Mouse (Mus musculus) lung, embryonic 15.5 days (tissue): ENCODE results near the gene Msx1. TPM values are rescaled to one million over a fixed set of nuclear protein-coding genes. Genes with fewer than 3 reads are reported as not detected.
"Not testable (repeated sequence)": the region's sequence is repeated elsewhere in the genome, so short reads cannot be mapped to it uniquely, and the experiment has no call there.

Experiments
- ATAC-seq: fragments of 200-750 bp; cut with Nextera tagmentation; 2 replicates; pipeline ENCODE4 v1.8.0; 2017; ENCODE audit warnings: moderate number of reproducible peaks, borderline replicate concordance; ENCODE audit not compliant: low FRiP score, low TSS enrichment; ENCODE audit errors: extremely low read depth
- H3K27ac ChIP-seq: fragments of 300-500 bp; sonication (generic); 2 replicates; pipeline ENCODE4 v1.5.1; 2015; ENCODE audit warnings: moderate library complexity, mild to moderate bottlenecking, inconsistent platforms
- H3K27me3 ChIP-seq: fragments of 300-500 bp; sonication (generic); 2 replicates; pipeline ENCODE4 v1.6.1; 2015; ENCODE audit warnings: inconsistent platforms
- H3K36me3 ChIP-seq: fragments of 300-500 bp; sonication (generic); 2 replicates; pipeline ENCODE4 v1.6.1; 2015; ENCODE audit warnings: inconsistent platforms
- H3K4me1 ChIP-seq: fragments of 300-500 bp; sonication (generic); 2 replicates; pipeline ENCODE4 v1.6.1; 2015; ENCODE audit warnings: inconsistent platforms
- H3K4me2 ChIP-seq: fragments of 300-500 bp; sonication (generic); 2 replicates; pipeline ENCODE4 v1.6.1; 2015; ENCODE audit warnings: inconsistent platforms, mild to moderate bottlenecking, moderate library complexity
- H3K4me3 ChIP-seq: fragments of 300-500 bp; sonication (generic); 2 replicates; pipeline ENCODE4 v1.5.1; 2015; ENCODE audit warnings: mild to moderate bottlenecking, inconsistent platforms
- H3K9ac ChIP-seq: fragments of 300-500 bp; sonication (generic); 2 replicates; pipeline ENCODE4 v1.6.1; 2015; ENCODE audit warnings: inconsistent platforms
- H3K9me3 ChIP-seq: fragments of 300-500 bp; sonication (generic); 2 replicates; pipeline ENCODE4 v1.6.1; 2016; ENCODE audit warnings: inconsistent platforms
- WGBS: fragments of 180-500 bp; shearing (Covaris S2); methylation state at CpG from one replicate; pipeline ENCODE4 v1.1.7; 2015; 5-methylcytosine and 5-hydroxymethylcytosine counted together
- polyA plus RNA-seq: library from polyadenylated mRNA; unstranded; fragments of >200 nt; fragmentation: Nextera tagmentation; extraction: Ambion mirVana; gene quantifications from 2 replicates; pipeline ENCODE4 v1.2.1, GENCODE M21; 2015

Gene Msx1
- polyA plus RNA-seq, 1 experiment from 2014 or later, result 3.4 TPM

- H3K9ac ChIP-seq, result no peak overlapping the region
- 2% methylated on average over 6 of the region's 6 CpGs for WGBS
- ATAC-seq, result no peak
Observed at GRCm38 (mm10) chr5:37835590-37836266, 11.3 kb upstream of the Msx1 start.

GRCm38 (mm10) chr5:37832766-37833165 is 8.4 kb upstream of the Msx1 start:
- no peak for ATAC-seq
- Histone ChIP-seq H3K36me3 (no peaks in the 10 kb centered on the region), H3K9ac (no peak overlapping the region), H3K27me3 (peaks cover 97% of the 10 kb centered on the region), H3K27ac (no peak overlapping the region), H3K4me2 (no peak overlapping the region), H3K9me3 (no peaks in the 10 kb centered on the region), H3K4me3 (no peak overlapping the region), H3K4me1 (no peaks in the 10 kb centered on the region)
- WGBS, result 9% methylated on average over 6 of the region's 6 CpGs

More at GRCm38 (mm10) chr5:37835590-37836266, 11.3 kb upstream of the Msx1 start:
- no peak overlapping the region for H3K4me3 ChIP-seq
- H3K27me3 ChIP-seq, result peaks cover 87% of the 10 kb centered on the region
- no peaks in the 10 kb centered on the region for H3K4me1 ChIP-seq
- H3K4me2 ChIP-seq, result no peak overlapping the region
- no peak overlapping the region for H3K27ac ChIP-seq
- H3K36me3 ChIP-seq, result no peaks in the 10 kb centered on the region
- no peaks in the 10 kb centered on the region for H3K9me3 ChIP-seq

GRCm38 (mm10) chr5:37832031-37832430 is 7.6 kb upstream of the Msx1 start:
- no peaks in the 10 kb centered on the region for H3K9me3 ChIP-seq
- no peaks in the 10 kb centered on the region for H3K4me1 ChIP-seq
- H3K27ac ChIP-seq, result no peak overlapping the region
- H3K9ac ChIP-seq, result no peak overlapping the region
- no peaks in the 10 kb centered on the region for H3K36me3 ChIP-seq
- WGBS, result 6% methylated on average over 13 of the region's 13 CpGs
- no peak overlapping the region for H3K4me3 ChIP-seq
- H3K27me3 ChIP-seq, result peaks cover 97% of the 10 kb centered on the region
- no peak for ATAC-seq
- no peak overlapping the region for H3K4me2 ChIP-seq

GRCm38 (mm10) chr5:37830436-37830835 is 6.1 kb upstream of the Msx1 start:
- not testable (repeated sequence) for H3K9ac ChIP-seq, H3K9me3 ChIP-seq, H3K4me3 ChIP-seq, H3K4me1 ChIP-seq, H3K36me3 ChIP-seq, H3K4me2 ChIP-seq, H3K27ac ChIP-seq, ATAC-seq
- peaks cover 98% of the 10 kb centered on the region for H3K27me3 ChIP-seq
- 14% methylated on average over 6 of the region's 7 CpGs for WGBS

- Histone ChIP-seq H3K27me3 (peaks cover 99% of the 10 kb centered on the region), H3K4me1 (no peaks in the 10 kb centered on the region), H3K4me3 (no peak overlapping the region), H3K9me3 (no peaks in the 10 kb centered on the region), H3K9ac (no peak overlapping the region), H3K27ac (no peak overlapping the region), H3K36me3 (no peaks in the 10 kb centered on the region), H3K4me2 (no peak overlapping the region)
- 2% methylated on average over 4 of the region's 4 CpGs for WGBS
- ATAC-seq, result no peak
Observed at GRCm38 (mm10) chr5:37829926-37830325, 5.5 kb upstream of the Msx1 start.

GRCm38 (mm10) chr5:37829296-37829670 is 4.9 kb upstream of the Msx1 start:
- ATAC-seq, result no peak
- Histone ChIP-seq H3K27ac (no peak overlapping the region), H3K36me3 (no peaks in the 10 kb centered on the region), H3K9ac (no peak overlapping the region), H3K4me2 (no peak overlapping the region), H3K27me3 (peaks cover 99% of the 10 kb centered on the region), H3K9me3 (no peaks in the 10 kb centered on the region), H3K4me3 (no peak overlapping the region), H3K4me1 (peaks cover 3% of the 10 kb centered on the region)
- WGBS, result 2% methylated on average over 10 of the region's 10 CpGs

GRCm38 (mm10) chr5:37828591-37829295 is 4.4 kb upstream of the Msx1 start:
- 2% methylated on average over 35 of the region's 35 CpGs for WGBS
- Histone ChIP-seq H3K4me1 (peaks cover 9% of the 10 kb centered on the region), H3K9me3 (no peaks in the 10 kb centered on the region), H3K9ac (no peak overlapping the region), H3K27ac (no peak overlapping the region), H3K27me3 (peaks cover 99% of the 10 kb centered on the region), H3K36me3 (no peaks in the 10 kb centered on the region), H3K4me3 (no peak overlapping the region), H3K4me2 (no peak overlapping the region)
- no peak for ATAC-seq

- no peak for ATAC-seq
- Histone ChIP-seq H3K4me1 (peaks cover 15% of the 10 kb centered on the region), H3K27ac (no peak overlapping the region), H3K27me3 (peaks cover 99% of the 10 kb centered on the region), H3K9me3 (no peaks in the 10 kb centered on the region), H3K4me3 (no peak overlapping the region), H3K9ac (no peak overlapping the region), H3K4me2 (no peak overlapping the region), H3K36me3 (no peaks in the 10 kb centered on the region)
- under 1% methylated on average over 14 of the region's 14 CpGs for WGBS
Observed at GRCm38 (mm10) chr5:37828001-37828400, 3.6 kb upstream of the Msx1 start.

- no peak overlapping the region for H3K4me3 ChIP-seq
- WGBS, result 2% methylated on average over 9 of the region's 9 CpGs
- H3K4me2 ChIP-seq, result no peak overlapping the region
- peaks cover 99% of the 10 kb centered on the region for H3K27me3 ChIP-seq
- no peak for ATAC-seq
- peaks cover 17% of the 10 kb centered on the region for H3K4me1 ChIP-seq
- H3K9me3 ChIP-seq, result no peaks in the 10 kb centered on the region
- no peak overlapping the region for H3K9ac ChIP-seq
- no peaks in the 10 kb centered on the region for H3K36me3 ChIP-seq
- no peak overlapping the region for H3K27ac ChIP-seq
Observed at GRCm38 (mm10) chr5:37827626-37827950, 3.2 kb upstream of the Msx1 start.

- WGBS, result under 1% methylated on average over 59 of the region's 59 CpGs
- no peak overlapping the region for H3K9ac ChIP-seq
Observed at GRCm38 (mm10) chr5:37826706-37827625, 2.6 kb upstream of the Msx1 start.

GRCm38 (mm10) chr5:37825611-37826445 is 1.4 kb upstream of the Msx1 start:
- H3K27me3 ChIP-seq, result peaks cover 99% of the 10 kb centered on the region
- ATAC-seq, result no peak
- no peak overlapping the region for H3K4me2 ChIP-seq
- no peaks in the 10 kb centered on the region for H3K9me3 ChIP-seq
- no peak overlapping the region for H3K4me3 ChIP-seq
- no peak overlapping the region for H3K9ac ChIP-seq
- no peak overlapping the region for H3K27ac ChIP-seq
- 2% methylated on average over 37 of the region's 37 CpGs for WGBS
- no peaks in the 10 kb centered on the region for H3K36me3 ChIP-seq
- peaks cover 17% of the 10 kb centered on the region for H3K4me1 ChIP-seq

More at GRCm38 (mm10) chr5:37826706-37827625, 2.6 kb upstream of the Msx1 start:
- ATAC-seq, result no peak
- Histone ChIP-seq H3K27me3 (peaks cover 99% of the 10 kb centered on the region), H3K4me2 (no peak overlapping the region), H3K27ac (no peak overlapping the region), H3K9me3 (no peaks in the 10 kb centered on the region), H3K4me3 (0 out of 2 replicates have a peak overlapping the region, but pooled peaks have one; percentile 3), H3K4me1 (peaks cover 17% of the 10 kb centered on the region), H3K36me3 (no peaks in the 10 kb centered on the region)
